Mouse (Mus musculus): ENCODE data around the gene Gm49394. TPM values are rescaled to one million over a fixed set of nuclear protein-coding genes. Genes with fewer than 3 reads are reported as not detected.

The Gm49394 gene
- polyA plus RNA-seq, 1 experiment from 2014 or later, result not detected

- no peak overlapping the region for H3K4me2 ChIP-seq (replicated peaks)
- no peak overlapping the region for H3K9ac ChIP-seq
- 72% methylated on average over 4 of the region's 4 CpGs for WGBS
- H3K9me3 ChIP-seq (replicated peaks), result peaks cover 25% of the 10 kb centered on the region
- H3K4me3 ChIP-seq, result no peak overlapping the region
- no peak for ATAC-seq (ENCODE audit: low FRiP score)
- H3K36me3 ChIP-seq, result no peaks in the 10 kb centered on the region
- peaks cover 55% of the 10 kb centered on the region for H3K27me3 ChIP-seq
- 0 out of 2 replicates have a peak, but pooled peaks cover 3% of the 10 kb centered on the region for H3K4me1 ChIP-seq
- H3K27ac ChIP-seq, result no peak overlapping the region
Measured at GRCm38 (mm10) chr7:142666109-142666508, 3.6 kb downstream of the Gm49394 start.

GRCm38 (mm10) chr7:142665364-142665763 lies 4.4 kb downstream of the Gm49394 start:
- 50% methylated on average over 5 of the region's 5 CpGs for WGBS
- Histone ChIP-seq H3K4me1 (peaks cover 9% of the 10 kb centered on the region), H3K4me2 (replicated peaks) (no peak overlapping the region), H3K36me3 (no peaks in the 10 kb centered on the region), H3K9me3 (replicated peaks) (peaks cover 20% of the 10 kb centered on the region), H3K27ac (no peak overlapping the region), H3K4me3 (no peak overlapping the region), H3K9ac (no peak overlapping the region), H3K27me3 (peaks cover 62% of the 10 kb centered on the region)
- no peak for ATAC-seq (ENCODE audit: low FRiP score)

- Histone ChIP-seq H3K27ac (no peak overlapping the region), H3K4me2 (replicated peaks) (peak overlapping the region; percentile 34; the same call in 1 of the 2 replicates), H3K4me3 (peak overlapping the region; percentile 22; the same call in 1 of the 2 replicates), H3K36me3 (no peaks in the 10 kb centered on the region), H3K9me3 (replicated peaks) (peaks cover 12% of the 10 kb centered on the region), H3K27me3 (peaks cover 70% of the 10 kb centered on the region), H3K4me1 (peaks cover 14% of the 10 kb centered on the region), H3K9ac (no peak overlapping the region)
- no peak for ATAC-seq (ENCODE audit: low FRiP score)
- 5% methylated on average over 9 of the region's 9 CpGs for WGBS
Measured at GRCm38 (mm10) chr7:142664465-142665029, 5.2 kb downstream of the Gm49394 start.

GRCm38 (mm10) chr7:142663931-142664421 lies 5.8 kb downstream of the Gm49394 start:
- ATAC-seq (ENCODE audit: low FRiP score), result no peak
- Histone ChIP-seq H3K9ac (peak overlapping the region; percentile 15; the same call in 1 of the 2 replicates), H3K9me3 (replicated peaks) (peaks cover 6% of the 10 kb centered on the region; the same call in 1 of the 2 replicates), H3K4me2 (replicated peaks) (peak overlapping the region; percentile 34), H3K27me3 (peaks cover 76% of the 10 kb centered on the region), H3K27ac (no peak overlapping the region), H3K36me3 (no peaks in the 10 kb centered on the region), H3K4me3 (peak overlapping the region; percentile 22), H3K4me1 (peaks cover 19% of the 10 kb centered on the region)
- under 1% methylated on average over 35 of the region's 53 CpGs for WGBS

- H3K4me3 ChIP-seq, result no peak overlapping the region
- H3K36me3 ChIP-seq, result no peaks in the 10 kb centered on the region
- H3K27ac ChIP-seq, result no peak overlapping the region
- H3K9me3 ChIP-seq (replicated peaks), result peaks cover under 1% of the 10 kb centered on the region; the same call in 1 of the 2 replicates
- peaks cover 28% of the 10 kb centered on the region for H3K4me1 ChIP-seq
- H3K27me3 ChIP-seq, result peaks cover 84% of the 10 kb centered on the region
- WGBS, result 11% methylated on average over 5 of the region's 5 CpGs
- H3K4me2 ChIP-seq (replicated peaks), result no peak overlapping the region
- ATAC-seq (ENCODE audit: low FRiP score), result no peak
- H3K9ac ChIP-seq, result no peak overlapping the region
Measured at GRCm38 (mm10) chr7:142663151-142663550, 6.6 kb downstream of the Gm49394 start.

- Histone ChIP-seq H3K4me3 (no peak overlapping the region), H3K27ac (no peak overlapping the region), H3K27me3 (peaks cover 94% of the 10 kb centered on the region), H3K9me3 (replicated peaks) (no peaks in the 10 kb centered on the region), H3K36me3 (no peaks in the 10 kb centered on the region), H3K9ac (no peak overlapping the region), H3K4me2 (replicated peaks) (0 out of 2 replicates have a peak overlapping the region, but pooled peaks have one; percentile 52), H3K4me1 (peaks cover 31% of the 10 kb centered on the region)
- ATAC-seq (ENCODE audit: low FRiP score), result no peak
Measured at GRCm38 (mm10) chr7:142661811-142662210, 7.9 kb downstream of the Gm49394 start.

GRCm38 (mm10) chr7:142661046-142661445 lies 8.7 kb downstream of the Gm49394 start:
- H3K9ac ChIP-seq, result peak overlapping the region; percentile 53
- peaks cover 31% of the 10 kb centered on the region for H3K4me1 ChIP-seq
- H3K4me2 ChIP-seq (replicated peaks), result peak overlapping the region; percentile 52
- no peaks in the 10 kb centered on the region for H3K36me3 ChIP-seq
- peaks cover 94% of the 10 kb centered on the region for H3K27me3 ChIP-seq
- peak overlapping the region; percentile 71; the same call in 1 of the 2 replicates for H3K27ac ChIP-seq
- under 1% methylated on average over 25 of the region's 25 CpGs for WGBS
- H3K4me3 ChIP-seq, result peak overlapping the region; percentile 39
- ATAC-seq (ENCODE audit: low FRiP score), result no peak
- no peaks in the 10 kb centered on the region for H3K9me3 ChIP-seq (replicated peaks)

GRCm38 (mm10) chr7:142660651-142660945 lies 9.1 kb downstream of the Gm49394 start:
- Histone ChIP-seq H3K4me1 (peaks cover 31% of the 10 kb centered on the region), H3K4me2 (replicated peaks) (peak overlapping the region; percentile 52), H3K9me3 (replicated peaks) (no peaks in the 10 kb centered on the region), H3K27ac (peak overlapping the region; percentile 71), H3K27me3 (peaks cover 94% of the 10 kb centered on the region), H3K9ac (peak overlapping the region; percentile 53), H3K4me3 (peak overlapping the region; percentile 39), H3K36me3 (no peaks in the 10 kb centered on the region)
- WGBS, result under 1% methylated on average over 29 of the region's 29 CpGs
- ATAC-seq (ENCODE audit: low FRiP score), result no peak

- Histone ChIP-seq H3K27me3 (peaks cover 94% of the 10 kb centered on the region), H3K27ac (peak overlapping the region; percentile 71), H3K4me1 (peaks cover 31% of the 10 kb centered on the region), H3K4me3 (peak overlapping the region; percentile 39), H3K36me3 (no peaks in the 10 kb centered on the region), H3K9me3 (replicated peaks) (no peaks in the 10 kb centered on the region), H3K9ac (peak overlapping the region; percentile 65), H3K4me2 (replicated peaks) (peak overlapping the region; percentile 52)
- no peak for ATAC-seq (ENCODE audit: low FRiP score)
- WGBS, result 1% methylated on average over 43 of the region's 43 CpGs
Measured at GRCm38 (mm10) chr7:142659767-142660650, 9.7 kb downstream of the Gm49394 start.

GRCm38 (mm10) chr7:142659181-142659681 lies 10.5 kb downstream of the Gm49394 start:
- no peaks in the 10 kb centered on the region for H3K36me3 ChIP-seq
- peak overlapping the region; percentile 52 for H3K4me2 ChIP-seq (replicated peaks)
- peak overlapping the region; percentile 71 for H3K27ac ChIP-seq
- peaks cover 31% of the 10 kb centered on the region for H3K4me1 ChIP-seq
- WGBS, result under 1% methylated on average over 64 of the region's 70 CpGs
- ATAC-seq (ENCODE audit: low FRiP score), result peak; percentile 42; the same call in 1 of the 2 replicates
- H3K4me3 ChIP-seq, result peak overlapping the region; percentile 39
- H3K27me3 ChIP-seq, result peaks cover 94% of the 10 kb centered on the region
- H3K9ac ChIP-seq, result peak overlapping the region; percentile 65
- no peaks in the 10 kb centered on the region for H3K9me3 ChIP-seq (replicated peaks)

- Histone ChIP-seq H3K9ac (peak overlapping the region; percentile 65), H3K36me3 (no peaks in the 10 kb centered on the region), H3K9me3 (replicated peaks) (no peaks in the 10 kb centered on the region), H3K27ac (peak overlapping the region; percentile 71), H3K27me3 (peaks cover 94% of the 10 kb centered on the region), H3K4me1 (peaks cover 31% of the 10 kb centered on the region), H3K4me2 (replicated peaks) (peak overlapping the region; percentile 52), H3K4me3 (peak overlapping the region; percentile 39)
- 0% methylated on average over 34 of the region's 40 CpGs for WGBS
- 0 out of 2 replicates have a peak, but pooled peaks have one; percentile 49 for ATAC-seq (ENCODE audit: low FRiP score)
Measured at GRCm38 (mm10) chr7:142658681-142659180, 11.0 kb downstream of the Gm49394 start.
